Comparison of ENCODE assay signal across 19 mouse cellular contexts in genomic region chr4:13600275-13600674, GRCm38 (mm10).
DNase-seq lines count a peak whose midpoint lies in the region; ATAC-seq and TF ChIP-seq lines count a peak whose summit lies in the region.
"Had no signal": no experiment of that assay in that cellular context is flagged by ENCODE, and none has a peak within 500 bp of the region (broad histone marks: within the 10 kb centered on the region; RNA-seq: fewer than 3 reads in every experiment).

No protein-coding gene starts in this region.

- no peak overlapping the region for H3K27ac ChIP-seq in hindbrain, embryonic 12.5 days
- H3K27ac ChIP-seq in hindbrain, postnatal 0 days: no peak overlapping the region
- no peak overlapping the region for H3K27ac ChIP-seq in hindbrain, embryonic 16.5 days (ENCODE audit: low read depth, low read length)
- H3K27ac ChIP-seq: heart, embryonic 10.5 days; kidney, postnatal 0 days; limb, embryonic 10.5 days; liver, embryonic 12.5 days had no signal

- intact Hi-C loops in left cerebral cortex, postnatal 4 days (cut with DNase I): no loop called here

- no peak for DNase-seq in hindbrain, postnatal 0 days (ENCODE audit: low spot score)
- peak; percentile 31 for DNase-seq in brain, adult 2 months (ENCODE audit: low read depth, low spot score)
- DNase-seq in embryo, embryonic 9.5 days (ENCODE audit: extremely low spot score): peak; percentile 8
- DNase-seq in left cerebral cortex, postnatal 4 days: no peak
- no peak for DNase-seq in adrenal gland, adult (ENCODE audit: inconsistent age in 2 of 2, low spot score in 1 of 2)
- no peak for DNase-seq in gastrocnemius, adult 8-10 months (ENCODE audit: low spot score in 2 of 2)
- DNase-seq: adrenal gland, adult 2 months; cerebellum, postnatal 25 days; gastrocnemius, postnatal 36 days; heart, postnatal 14 days; spleen, adult 18-20 months; thymus, postnatal 14 days had no signal

- 27% methylated on average over 3 of the region's 3 CpGs for WGBS in hindbrain, embryonic 12.5 days
- WGBS in hindbrain, postnatal 0 days: 26% methylated on average over 3 of the region's 3 CpGs
- 23% methylated on average over 3 of the region's 3 CpGs for WGBS in hindbrain, embryonic 16.5 days

- H3K4me2 ChIP-seq in hindbrain, embryonic 12.5 days (replicated peaks): no peak overlapping the region
- no peak overlapping the region for H3K4me2 ChIP-seq in hindbrain, postnatal 0 days (ENCODE audit: low read depth, low read length)
- no peak overlapping the region; the same call in 1 of the 2 replicates for H3K4me2 ChIP-seq in hindbrain, embryonic 16.5 days (ENCODE audit: low read length)
- H3K4me2 ChIP-seq: liver, embryonic 12.5 days had no signal

- H3K9ac ChIP-seq in hindbrain, embryonic 12.5 days: no peak overlapping the region
- no peak overlapping the region for H3K9ac ChIP-seq in hindbrain, postnatal 0 days (replicated peaks; ENCODE audit: low read length)
- H3K9ac ChIP-seq in hindbrain, embryonic 16.5 days (ENCODE audit: low read depth, low read length): no peak overlapping the region
- H3K9ac ChIP-seq: liver, embryonic 12.5 days had no signal

- no peaks in the 10 kb centered on the region for H3K36me3 ChIP-seq in hindbrain, embryonic 12.5 days
- no peaks in the 10 kb centered on the region for H3K36me3 ChIP-seq in hindbrain, postnatal 0 days (ENCODE audit: insufficient read depth, low read length)
- H3K36me3 ChIP-seq in hindbrain, embryonic 16.5 days (ENCODE audit: control insufficient read depth, insufficient read depth, low read length): no peaks in the 10 kb centered on the region
- H3K36me3 ChIP-seq: heart, embryonic 10.5 days; limb, embryonic 10.5 days; liver, embryonic 12.5 days had no signal

- H3K4me1 ChIP-seq in hindbrain, embryonic 12.5 days: peaks cover 6% of the 10 kb centered on the region
- 0 out of 2 replicates have a peak, but pooled peaks cover 3% of the 10 kb centered on the region for H3K4me1 ChIP-seq in hindbrain, postnatal 0 days (ENCODE audit: insufficient read depth, low read length)
- no peaks in the 10 kb centered on the region for H3K4me1 ChIP-seq in hindbrain, embryonic 16.5 days (ENCODE audit: control insufficient read depth, insufficient read depth, low read depth, low read length)
- H3K4me1 ChIP-seq: limb, embryonic 10.5 days; liver, embryonic 12.5 days had no signal

- no peak for TF ChIP-seq CTCF in hindbrain, postnatal 0 days (IDR thresholded peaks at IDR 0.05; ENCODE audit: low read depth)

- no peaks in the 10 kb centered on the region for H3K9me3 ChIP-seq in hindbrain, embryonic 12.5 days (replicated peaks)
- no peaks in the 10 kb centered on the region for H3K9me3 ChIP-seq in hindbrain, postnatal 0 days (ENCODE audit: low read length)
- H3K9me3 ChIP-seq in hindbrain, embryonic 16.5 days (ENCODE audit: control insufficient read depth, low read length): no peaks in the 10 kb centered on the region
- H3K9me3 ChIP-seq: heart, embryonic 10.5 days; limb, embryonic 10.5 days; liver, embryonic 12.5 days had no signal

- H3K4me3 ChIP-seq in hindbrain, embryonic 12.5 days: no peak overlapping the region
- no peak overlapping the region for H3K4me3 ChIP-seq in hindbrain, postnatal 0 days (ENCODE audit: low read length)
- no peak overlapping the region for H3K4me3 ChIP-seq in hindbrain, embryonic 16.5 days (ENCODE audit: low read length)
- H3K4me3 ChIP-seq: heart, embryonic 10.5 days; limb, embryonic 10.5 days; liver, embryonic 12.5 days had no signal

- ATAC-seq in hindbrain, embryonic 12.5 days (ENCODE audit: low FRiP score): 0 out of 2 replicates have a peak, but pooled peaks have one; percentile 38
- ATAC-seq in hindbrain, postnatal 0 days: no peak
- 0 out of 2 replicates have a peak, but pooled peaks have one; percentile 48 for ATAC-seq in hindbrain, embryonic 16.5 days
- ATAC-seq: liver, embryonic 12.5 days; lung, postnatal 0 days had no signal

- H3K27me3 ChIP-seq in hindbrain, embryonic 12.5 days: no peaks in the 10 kb centered on the region
- no peaks in the 10 kb centered on the region for H3K27me3 ChIP-seq in hindbrain, postnatal 0 days (ENCODE audit: insufficient read depth, low read length)
- H3K27me3 ChIP-seq in hindbrain, embryonic 16.5 days (replicated peaks; ENCODE audit: control insufficient read depth, insufficient read depth, low read length): no peaks in the 10 kb centered on the region
- H3K27me3 ChIP-seq: liver, embryonic 12.5 days had no signal

Comparison
In these comparisons a context has a peak if more than half of its experiments do, and no peak if none do; other contexts are left out.
1. DNase-seq: peak in brain, adult 2 months (single experiment) and embryo, embryonic 9.5 days (single experiment); none in hindbrain, postnatal 0 days (single experiment), left cerebral cortex, postnatal 4 days (single experiment), adrenal gland, adult (0 of 2) and gastrocnemius, adult 8-10 months (0 of 2).